Mouse (Mus musculus) midbrain, postnatal 0 days (tissue): ENCODE measurements at regions not wholly inside any gene's neighbourhood (a gene's known extent, or its start where the extent isn't known, plus 50 kb on each side); places are given as distances from the start of the nearest gene placed in this dataset.

Source experiments
- ATAC-seq: fragments of 200-750 bp; cut with Nextera tagmentation; 2 replicates; pipeline ENCODE4 v1.8.0; 2017; ENCODE audit warnings: moderate number of reproducible peaks, mild to moderate bottlenecking, moderate TSS enrichment, moderate library complexity; ENCODE audit not compliant: low FRiP score
- DNase-seq: peaks from one replicate; pipeline ENCODE4 v3.0.0-alpha.2; 2015; ENCODE audit warnings: low spot score
- H3K27ac ChIP-seq: fragments of 300-500 bp; sonication (generic); 2 replicates; pipeline ENCODE4 v1.5.1; 2014; ENCODE audit warnings: low read depth, mild to moderate bottlenecking, low read length, mixed read lengths
- H3K27me3 ChIP-seq: fragments of 300-500 bp; sonication (generic); 2 replicates; pipeline ENCODE4 v1.6.1; 2014; ENCODE audit warnings: low read length, control low read depth, mixed read lengths; ENCODE audit not compliant: insufficient read depth
- H3K36me3 ChIP-seq: fragments of 300-500 bp; sonication (generic); 2 replicates; pipeline ENCODE4 v1.6.1; 2014; ENCODE audit warnings: low read length, control low read depth, mixed read lengths; ENCODE audit not compliant: insufficient read depth
- H3K4me1 ChIP-seq: fragments of 300-500 bp; sonication (generic); 2 replicates; pipeline ENCODE4 v1.6.1; 2014; ENCODE audit warnings: mild to moderate bottlenecking, control low read depth, antibody characterized with exemption, low read length, mixed read lengths; ENCODE audit not compliant: insufficient read depth
- H3K4me2 ChIP-seq: fragments of 300-500 bp; sonication (generic); 2 replicates; pipeline ENCODE4 v1.6.1; 2014; ENCODE audit warnings: low read depth, mild to moderate bottlenecking, low read length, mixed read lengths; ENCODE audit not compliant: poor library complexity, severe bottlenecking
- H3K4me3 ChIP-seq: fragments of 300-500 bp; sonication (generic); 2 replicates; pipeline ENCODE4 v1.5.1; 2014; ENCODE audit warnings: low read depth, mild to moderate bottlenecking, low read length, moderate library complexity
- H3K9ac ChIP-seq: fragments of 300-500 bp; sonication (generic); replicated peaks from 2 replicates; pipeline ENCODE4 v1.6.1; 2014; ENCODE audit warnings: mild to moderate bottlenecking, low read length, moderate library complexity, mixed read lengths; ENCODE audit not compliant: poor library complexity, severe bottlenecking
- H3K9me3 ChIP-seq: fragments of 300-500 bp; sonication (generic); 2 replicates; pipeline ENCODE4 v1.6.1; 2016; ENCODE audit warnings: low read length, control low read depth
- CTCF ChIP-seq: IDR thresholded peaks from 2 replicates; pipeline ENCODE4 v1.5.1; 2016; ENCODE audit warnings: antibody characterized with exemption, mild to moderate bottlenecking
- WGBS: fragments of 180-500 bp; shearing (Covaris S2); extraction: QIAGEN DNeasy Blood & Tissue Kit; methylation state at CpG from one replicate; pipeline ENCODE4 v1.1.7; 2014; 5-methylcytosine and 5-hydroxymethylcytosine counted together

DNA sequence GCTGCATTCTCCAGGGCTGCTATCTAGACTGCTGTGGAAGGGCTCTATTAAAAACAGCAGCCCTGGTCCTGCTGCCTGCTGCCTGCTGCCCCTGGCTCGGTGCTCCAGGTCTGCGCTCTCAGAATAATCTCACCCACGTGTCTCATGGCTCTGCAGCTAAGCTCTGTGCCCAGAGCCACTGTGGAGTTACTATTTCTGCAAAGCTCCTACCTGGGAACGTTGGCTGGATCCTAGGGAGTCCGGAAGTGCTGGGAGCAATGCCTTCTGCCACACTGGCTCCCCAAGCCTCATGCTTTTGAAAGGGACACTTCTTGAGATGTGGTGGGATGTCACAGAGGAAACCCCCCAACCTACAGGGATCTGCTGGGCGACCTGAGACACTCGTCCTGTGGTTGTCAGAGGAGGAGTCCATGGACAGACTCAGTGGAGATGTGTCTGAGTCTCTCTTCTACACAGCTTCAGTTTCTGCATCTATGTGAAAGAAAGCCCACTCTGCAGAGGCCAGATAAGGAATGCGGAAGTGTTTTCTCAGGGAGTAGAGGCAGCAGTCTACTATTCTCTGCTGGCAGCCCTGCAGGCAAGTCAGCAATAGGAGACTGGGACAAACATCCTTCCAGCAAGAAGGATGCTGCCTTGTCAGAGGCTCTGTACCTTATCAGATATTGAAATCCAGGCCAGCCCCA is 63.0 kb upstream of the Kazn start:
- Histone ChIP-seq H3K4me1 (peaks cover 16% of the 10 kb centered on the region; the same call in 1 of the 2 replicates), H3K36me3 (no peaks in the 10 kb centered on the region), H3K27ac (peak overlapping the region; percentile 52; the same call in 1 of the 2 replicates), H3K27me3 (no peaks in the 10 kb centered on the region), H3K9ac (no peak overlapping the region), H3K4me3 (no peak overlapping the region), H3K9me3 (no peaks in the 10 kb centered on the region), H3K4me2 (no peak overlapping the region)
- no peak for TF ChIP-seq CTCF
- 29% methylated on average over 8 of the region's 8 CpGs for WGBS
- ATAC-seq = no peak
- DNase-seq = no peak

DNA sequence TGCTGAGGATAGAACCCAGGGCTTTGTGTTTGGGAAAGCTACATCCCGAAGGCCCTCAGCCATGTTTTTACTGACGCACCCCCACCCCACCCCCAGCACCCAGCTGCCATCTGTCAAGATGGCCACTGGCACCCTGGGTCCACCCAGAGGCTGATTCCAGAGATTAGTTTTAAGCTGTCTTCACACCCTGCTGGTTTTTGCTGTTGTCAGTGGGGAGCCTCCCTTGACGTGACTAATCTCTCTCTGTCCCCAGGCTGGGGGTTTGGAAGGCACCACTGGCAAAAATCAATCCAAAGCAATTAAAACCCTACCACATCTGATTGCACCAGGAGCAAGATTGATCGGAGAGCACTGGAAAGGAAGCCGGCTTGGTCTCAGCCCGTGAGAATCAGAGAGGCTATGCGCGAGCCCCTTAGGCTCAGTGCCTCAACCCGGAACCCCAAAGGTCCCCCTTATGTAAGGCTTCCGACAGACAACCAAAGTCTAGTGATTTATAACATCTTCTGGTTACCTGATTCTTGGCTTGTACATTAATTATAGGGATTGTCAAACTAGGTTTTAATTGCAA is 59.7 kb upstream of the Kazn start:
- Histone ChIP-seq H3K9ac (no peak overlapping the region), H3K4me1 (peaks cover 20% of the 10 kb centered on the region; the same call in 1 of the 2 replicates), H3K36me3 (no peaks in the 10 kb centered on the region), H3K4me2 (no peak overlapping the region), H3K4me3 (no peak overlapping the region), H3K27me3 (no peaks in the 10 kb centered on the region), H3K27ac (no peak overlapping the region), H3K9me3 (no peaks in the 10 kb centered on the region)
- 37% methylated on average over 10 of the region's 10 CpGs for WGBS
- TF ChIP-seq CTCF = no peak
- no peak for ATAC-seq
- no peak for DNase-seq

GRCm38 (mm10) chr4:142292760-142293159 is 53.6 kb upstream of the Kazn start:
- Histone ChIP-seq H3K9me3 (no peaks in the 10 kb centered on the region), H3K4me3 (no peak overlapping the region), H3K27me3 (no peaks in the 10 kb centered on the region), H3K4me2 (no peak overlapping the region), H3K4me1 (0 out of 2 replicates have a peak, but pooled peaks cover 3% of the 10 kb centered on the region), H3K9ac (no peak overlapping the region), H3K36me3 (no peaks in the 10 kb centered on the region), H3K27ac (no peak overlapping the region)
- DNase-seq = no peak
- no peak for TF ChIP-seq CTCF
- ATAC-seq = no peak
- WGBS = 46% methylated on average over 7 of the region's 7 CpGs

DNA sequence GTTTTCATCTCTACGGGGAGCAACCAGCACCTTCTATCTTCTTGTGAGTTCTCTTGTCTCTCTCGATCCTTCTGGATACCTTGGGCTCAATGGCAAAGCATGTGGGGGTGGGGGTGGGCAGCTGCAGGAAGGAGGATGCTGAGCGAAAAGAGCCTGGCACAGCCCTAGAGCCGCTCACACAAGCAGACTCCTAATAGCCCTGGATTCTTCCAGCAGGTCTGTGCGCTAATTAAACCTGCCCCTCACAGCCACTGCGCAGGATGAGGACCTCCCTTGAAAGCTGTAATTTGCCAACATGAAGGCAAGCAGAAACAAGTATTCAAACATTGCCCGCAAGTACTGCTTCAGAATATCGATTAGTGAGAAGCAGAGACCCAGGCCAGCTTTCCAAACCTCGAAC is 53.1 kb upstream of the Kazn start:
- H3K9me3 ChIP-seq = no peaks in the 10 kb centered on the region
- ATAC-seq (no peak), DNase-seq (peak; percentile 43)
- H3K4me1 ChIP-seq = 0 out of 2 replicates have a peak, but pooled peaks cover 3% of the 10 kb centered on the region
- no peak overlapping the region for H3K4me3 ChIP-seq
- TF ChIP-seq CTCF = no peak
- H3K27me3 ChIP-seq = no peaks in the 10 kb centered on the region
- no peak overlapping the region for H3K9ac ChIP-seq
- no peak overlapping the region for H3K27ac ChIP-seq
- no peak overlapping the region for H3K4me2 ChIP-seq
- WGBS = 51% methylated on average over 9 of the region's 9 CpGs
- H3K36me3 ChIP-seq = no peaks in the 10 kb centered on the region

- no peak overlapping the region for H3K27ac ChIP-seq
- no peak overlapping the region for H3K9ac ChIP-seq
- H3K4me3 ChIP-seq = no peak overlapping the region
- DNase-seq = no peak
- no peaks in the 10 kb centered on the region for H3K27me3 ChIP-seq
- WGBS = 86% methylated on average over 3 of the region's 3 CpGs
- H3K9me3 ChIP-seq = no peaks in the 10 kb centered on the region
- no peak for ATAC-seq
- TF ChIP-seq CTCF = no peak
- no peaks in the 10 kb centered on the region for H3K4me1 ChIP-seq
- no peak overlapping the region for H3K4me2 ChIP-seq
- H3K36me3 ChIP-seq = no peaks in the 10 kb centered on the region
These were observed 52.2 kb upstream of the Kazn start for GRCm38 (mm10) chr4:142291366-142291765.
